Mouse (Mus musculus) heart, postnatal 36 days (tissue): ENCODE data around the gene AU018091. TPM values are rescaled to one million over a fixed set of nuclear protein-coding genes. Genes with fewer than 3 reads are reported as not detected.
"Not testable (repeated sequence)": the region's sequence is repeated elsewhere in the genome, so short reads cannot be mapped to it uniquely, and the experiment has no call there.

Experiments used
- DNase-seq, 2 experiments: peaks; one replicate each; pipeline ENCODE4 v3.0.0; 2021 to 2022
- intact Hi-C: fragments of 180-260 bp; cut with DNase I; formaldehyde crosslinking; loops from one replicate; pipeline ENCODE4 v1.15.1; 2025
- total RNA-seq, 2 experiments: library from RNA; stranded (reverse); gene quantifications; 2 replicates each; pipeline ENCODE4 v1.2.3; 2021

AU018091 gene
- not detected for total RNA-seq

DNA sequence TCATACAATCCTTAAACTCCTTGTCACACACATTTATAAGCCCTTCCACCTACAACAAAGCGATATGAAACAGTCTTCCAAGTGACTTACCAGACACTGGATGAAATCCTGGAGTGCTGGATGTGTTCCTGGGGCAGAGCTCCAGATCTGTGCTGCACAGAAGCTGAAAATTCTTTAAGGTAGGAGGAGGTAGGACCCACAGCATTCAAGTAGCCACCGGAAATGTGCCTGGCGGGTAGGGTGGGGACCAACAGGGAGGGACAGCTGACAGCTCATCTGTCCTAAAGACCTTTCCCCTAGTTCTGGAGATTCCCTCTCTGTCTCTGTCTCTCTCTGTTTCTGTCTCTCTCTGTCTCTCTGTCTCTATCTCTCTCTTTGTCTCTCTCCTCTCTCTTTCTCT is at the start of gene AU018091:
Gene AU018091 (minus strand): TSS at position 279 of the 400 bp plus-strand sequence.
- no peak for DNase-seq
- intact Hi-C loops: no loop called here

DNA sequence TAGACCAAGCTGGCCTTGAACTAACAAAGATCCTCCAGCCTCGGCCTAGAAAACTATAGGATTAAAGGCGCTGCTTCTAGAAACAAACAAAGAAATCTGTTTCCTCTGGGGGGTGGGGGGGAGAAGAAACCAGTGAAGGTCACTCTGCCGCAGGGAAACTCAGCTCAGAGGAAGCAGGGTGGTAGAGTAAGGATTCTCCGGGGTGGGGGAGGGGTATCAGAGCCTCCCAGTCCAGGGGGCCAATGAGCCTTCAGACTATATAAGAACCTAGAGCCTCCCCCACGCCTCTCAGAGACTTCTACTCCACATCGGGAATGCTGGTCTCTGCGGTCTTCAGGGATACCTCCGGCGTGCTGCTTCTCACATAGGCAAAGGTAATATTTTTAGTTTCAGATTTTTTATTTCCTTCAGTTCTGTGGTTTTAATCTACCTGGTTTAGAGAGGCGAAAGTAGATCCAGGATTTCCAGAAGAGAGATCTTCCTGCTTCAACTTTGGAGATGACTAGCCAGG is 48.6 kb upstream of the AU018091 start:
- DNase-seq: no peak
- intact Hi-C loops: no loop called here

DNA sequence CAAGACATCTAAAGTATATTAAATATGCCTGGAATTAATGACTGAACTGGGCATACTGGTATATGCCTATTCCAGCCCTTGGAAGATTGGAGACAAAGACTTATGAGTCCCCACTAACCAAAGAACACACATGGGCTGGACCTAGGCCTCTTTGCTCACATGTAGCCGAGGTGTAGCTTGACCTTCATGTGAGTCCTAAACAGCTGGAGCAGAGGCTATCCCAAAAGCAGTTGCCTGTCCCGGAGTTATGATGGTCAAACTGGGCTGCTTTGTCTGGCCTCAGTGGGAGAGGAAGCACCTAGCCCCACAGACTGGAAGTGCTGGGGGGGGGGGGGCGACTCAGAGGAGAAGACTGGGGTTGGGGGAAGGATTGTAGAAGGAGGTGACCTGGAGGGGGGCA is 47.3 kb upstream of the AU018091 start:
- no peak for DNase-seq
- intact Hi-C loops: no loop called here

DNA sequence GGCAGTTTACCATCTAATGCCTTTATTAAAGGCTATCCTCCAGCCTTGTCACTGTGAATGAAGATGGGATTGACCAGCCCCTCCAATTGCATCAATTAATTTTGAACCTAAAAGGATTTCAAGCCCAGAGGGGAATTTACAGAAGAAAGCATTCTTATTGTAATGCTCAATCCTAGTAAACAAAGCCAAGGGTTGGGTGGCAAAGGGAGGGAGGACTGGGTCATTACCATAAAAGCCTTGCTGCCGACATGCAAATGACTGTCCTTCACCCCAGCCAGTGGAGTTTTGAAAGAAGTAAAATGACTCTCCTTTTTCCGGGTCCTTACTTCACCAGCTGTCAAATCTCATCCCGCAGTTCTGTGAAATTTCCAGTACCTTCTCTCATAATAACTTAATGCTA is 44.6 kb upstream of the AU018091 start:
- intact Hi-C loops: no loop called here
- no peak for DNase-seq

DNA sequence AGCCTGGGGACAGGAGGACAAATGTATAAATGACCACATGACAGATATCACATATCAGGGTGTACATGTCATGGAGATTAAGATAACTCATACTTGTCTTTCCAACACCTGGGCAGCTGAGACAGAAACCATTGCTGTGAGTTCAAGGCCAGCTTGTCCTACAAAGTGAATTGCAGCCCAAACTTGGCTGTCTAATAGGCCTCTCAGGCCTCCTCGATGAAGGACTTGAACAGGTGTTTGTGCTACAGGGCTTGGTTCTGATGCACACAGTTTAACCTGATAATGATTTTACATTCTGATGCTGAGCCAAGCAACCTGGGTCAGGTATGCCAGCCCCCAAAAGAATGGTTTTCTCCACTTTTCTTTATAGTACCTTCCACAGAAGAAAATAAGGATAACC is 44.2 kb upstream of the AU018091 start:
- intact Hi-C loops: no loop called here
- no peak for DNase-seq

DNA sequence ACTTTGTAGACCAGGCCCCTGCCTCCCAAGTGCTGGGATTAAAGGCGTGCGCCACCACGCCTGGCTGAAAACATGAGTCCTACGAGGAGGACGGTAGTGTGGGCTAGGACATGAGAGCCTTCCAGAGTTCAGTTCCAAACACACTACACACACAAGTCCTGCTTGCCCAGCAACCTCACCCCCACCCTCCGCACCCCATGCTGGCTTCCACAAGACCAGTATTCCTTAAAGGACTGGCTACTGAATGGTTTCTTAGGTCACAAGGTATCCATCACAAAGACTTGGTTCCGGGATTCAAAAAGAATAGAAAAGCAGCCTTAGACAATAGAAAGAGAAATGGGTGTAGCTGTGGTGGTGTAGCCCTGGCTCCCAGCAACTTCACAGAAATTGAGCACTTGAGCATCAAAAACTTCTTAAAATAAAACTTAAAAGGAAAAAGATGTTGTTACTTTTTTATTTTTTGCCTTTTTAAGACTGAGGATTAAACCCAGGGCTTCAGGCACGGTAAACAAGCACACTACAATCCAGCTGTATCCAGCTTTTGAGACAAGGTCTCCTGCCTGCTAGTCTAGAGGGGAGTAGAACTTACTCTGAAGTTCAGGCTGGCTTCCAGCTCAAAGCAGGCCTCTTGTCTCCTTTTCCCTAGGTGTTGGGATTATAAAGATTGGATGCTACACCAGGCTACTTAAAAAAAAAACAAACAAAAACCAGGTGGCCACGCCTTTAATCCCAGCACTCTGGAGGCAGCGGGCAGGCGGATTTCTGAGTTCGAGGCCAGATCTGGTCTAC is 43.2 kb upstream of the AU018091 start:
- no peak for DNase-seq
- intact Hi-C loops: no loop called here

DNA sequence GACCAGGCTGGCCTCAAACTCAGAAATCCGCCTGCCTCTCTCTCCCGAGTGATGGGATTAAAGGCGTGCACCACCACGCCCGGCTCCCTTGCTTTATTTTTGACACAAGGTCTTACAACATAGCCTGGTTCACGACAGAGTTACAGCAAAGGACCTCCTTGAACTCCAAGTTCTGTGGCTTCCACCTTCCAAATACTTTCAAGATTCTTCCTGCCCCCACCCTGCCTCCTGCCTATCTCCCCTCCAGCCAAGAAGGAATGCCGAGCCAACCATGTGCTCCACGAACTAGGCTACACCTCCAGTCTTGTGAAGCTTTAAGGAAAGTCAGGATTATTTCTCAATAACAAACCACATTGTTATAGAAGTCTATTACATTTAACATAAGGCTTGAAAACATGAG is 42.5 kb upstream of the AU018091 start:
- intact Hi-C loops: no loop called here
- no peak for DNase-seq

DNA sequence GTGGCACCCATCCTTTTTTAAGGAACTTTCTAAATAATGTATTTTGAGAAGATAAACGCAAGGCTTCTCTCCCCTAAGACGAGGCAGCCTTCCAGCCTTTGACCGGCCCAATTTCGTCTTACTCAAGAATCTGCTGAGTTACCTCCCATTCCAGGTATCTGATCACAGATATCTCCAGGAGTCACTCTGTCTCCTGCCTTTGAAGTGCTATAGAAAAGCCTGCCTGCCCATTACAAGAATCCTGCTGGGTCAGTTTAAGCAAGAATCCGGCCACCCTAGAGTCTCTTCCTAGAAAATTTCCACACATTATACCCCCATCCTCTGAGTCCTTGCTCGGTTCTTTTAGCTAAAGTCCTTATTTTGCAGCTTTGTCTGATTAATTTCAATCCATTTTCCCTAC is 41.6 kb upstream of the AU018091 start:
- intact Hi-C loops: no loop called here
- DNase-seq: no peak

DNA sequence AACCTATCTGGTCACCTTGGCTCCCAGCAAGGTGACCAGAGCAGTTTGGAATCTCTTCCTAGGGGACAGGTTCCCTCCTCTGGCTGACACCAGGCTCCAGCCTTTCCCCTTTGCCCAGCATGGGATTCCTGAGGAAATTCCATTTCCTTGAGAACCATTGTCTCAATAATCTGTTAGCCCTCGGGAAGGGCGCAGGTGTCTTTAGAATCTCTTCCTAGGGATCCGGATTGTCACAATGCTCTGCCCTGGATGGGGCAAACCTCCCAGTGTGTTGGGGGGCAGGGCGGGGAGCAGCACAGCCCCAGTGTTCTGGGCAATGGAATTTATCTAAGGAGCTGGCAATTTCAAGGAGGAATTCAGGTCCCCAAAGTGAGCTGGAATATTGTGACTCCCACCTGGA is 37.5 kb upstream of the AU018091 start:
- DNase-seq: no peak
- intact Hi-C loops: no loop called here

DNA sequence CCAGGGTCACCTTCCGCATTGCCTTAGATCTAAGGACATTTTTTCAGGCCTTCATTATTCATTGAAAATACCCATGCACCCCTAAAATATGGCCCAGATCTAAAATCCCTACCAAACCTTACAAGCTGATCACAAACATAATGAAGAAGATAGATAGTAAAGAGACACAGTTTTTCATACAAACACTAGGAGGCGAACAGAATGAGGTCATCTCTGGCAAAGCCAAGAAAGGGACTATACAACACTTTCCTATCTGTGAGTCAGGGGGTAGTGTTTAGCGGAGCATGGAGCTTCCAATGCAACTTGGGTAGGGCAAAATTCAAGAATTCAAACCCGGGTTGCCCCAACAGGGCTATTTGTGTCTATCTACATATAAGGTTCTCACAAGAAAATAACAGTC is 35.6 kb upstream of the AU018091 start:
- intact Hi-C loops: no loop called here
- DNase-seq: no peak

DNA sequence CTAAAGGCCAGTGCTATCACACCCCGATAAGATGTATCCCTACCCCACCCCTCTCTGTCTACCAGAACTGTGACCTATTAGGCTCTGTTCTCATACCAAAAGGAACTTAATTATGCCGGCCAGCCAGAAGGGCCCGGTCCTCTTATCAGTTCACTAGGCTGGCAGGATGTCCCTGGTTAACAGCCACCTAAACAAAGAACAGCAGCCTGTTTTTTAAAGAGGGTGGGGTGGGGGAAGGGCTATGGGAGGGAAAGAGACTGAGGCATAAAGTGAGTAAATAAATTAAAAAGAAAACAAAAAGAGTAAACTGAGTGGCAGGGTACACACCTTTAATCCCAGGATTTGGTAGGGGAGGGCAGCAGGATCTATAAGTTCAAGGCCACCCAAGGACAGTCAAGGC is 34.9 kb upstream of the AU018091 start:
- intact Hi-C loops: no loop called here
- no peak for DNase-seq

DNA sequence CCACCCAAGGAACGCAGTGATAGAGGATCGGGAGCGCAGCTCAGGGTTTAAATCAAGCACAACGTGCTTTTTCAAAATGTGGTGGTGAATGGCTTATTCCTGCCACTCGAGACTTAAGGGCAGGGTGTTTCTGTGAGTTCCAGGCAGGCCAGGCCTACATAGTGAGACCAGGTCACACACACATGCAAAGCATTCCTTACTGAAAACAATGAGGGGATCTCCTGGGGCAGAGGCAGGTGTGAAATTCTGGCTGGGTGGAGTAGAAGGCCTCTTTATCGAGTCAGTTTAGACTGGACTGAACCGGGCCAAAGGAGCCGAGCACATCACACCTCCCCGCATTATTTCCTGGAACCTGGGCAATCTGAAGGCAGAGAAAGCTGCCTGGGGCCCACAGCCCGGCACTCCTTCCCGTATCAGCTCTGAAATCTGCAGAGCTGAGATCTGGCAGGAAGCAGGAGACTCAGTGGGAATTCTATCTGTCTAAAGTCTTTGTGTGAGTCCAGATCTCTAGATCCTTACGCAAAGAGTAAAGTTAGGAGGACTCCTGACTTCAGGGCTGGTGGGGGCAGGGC is 32.2 kb upstream of the AU018091 start:
- DNase-seq: no peak
- intact Hi-C loops: no loop called here

DNA sequence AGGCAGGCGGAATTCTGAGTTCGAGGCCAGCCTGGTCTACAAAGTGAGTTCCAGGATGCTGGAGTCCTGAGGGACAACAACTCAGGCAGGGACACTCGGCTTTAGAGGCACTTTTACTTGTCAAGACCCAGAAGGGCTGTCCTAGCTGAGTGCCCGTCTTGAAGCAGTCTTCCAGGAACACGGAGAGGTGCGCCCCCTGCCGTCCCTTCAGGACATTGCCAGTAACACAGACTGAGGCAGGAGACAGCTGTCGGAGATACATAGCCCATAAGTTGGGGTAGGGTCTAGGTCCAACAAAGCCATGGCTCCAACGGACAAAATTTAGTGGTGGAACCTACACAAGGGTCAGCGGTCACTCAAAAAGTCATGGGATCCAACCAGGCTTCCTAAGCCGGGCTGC is 29.9 kb upstream of the AU018091 start:
- no peak for DNase-seq
- intact Hi-C loops: no loop called here

DNA sequence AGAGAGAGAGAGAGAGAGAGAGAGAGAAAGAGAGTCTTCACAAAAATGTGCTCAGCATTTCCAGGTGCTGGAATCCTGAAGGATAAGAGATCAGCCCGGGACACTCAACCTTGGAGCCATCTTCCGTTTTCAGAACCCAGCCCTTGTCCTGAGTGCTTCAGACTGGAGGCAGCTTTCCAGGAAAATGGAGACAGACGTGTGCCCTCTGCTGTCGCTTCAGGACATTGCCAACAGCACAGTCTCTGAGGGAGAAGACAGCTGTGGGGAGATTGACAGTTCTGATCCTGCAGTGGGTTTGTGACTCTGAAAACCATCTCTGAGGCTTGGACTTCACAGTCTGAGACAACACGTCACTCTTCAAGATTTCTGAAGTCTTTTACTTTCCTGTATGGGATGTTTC is 26.8 kb upstream of the AU018091 start:
- no peak for DNase-seq
- intact Hi-C loops: no loop called here

DNA sequence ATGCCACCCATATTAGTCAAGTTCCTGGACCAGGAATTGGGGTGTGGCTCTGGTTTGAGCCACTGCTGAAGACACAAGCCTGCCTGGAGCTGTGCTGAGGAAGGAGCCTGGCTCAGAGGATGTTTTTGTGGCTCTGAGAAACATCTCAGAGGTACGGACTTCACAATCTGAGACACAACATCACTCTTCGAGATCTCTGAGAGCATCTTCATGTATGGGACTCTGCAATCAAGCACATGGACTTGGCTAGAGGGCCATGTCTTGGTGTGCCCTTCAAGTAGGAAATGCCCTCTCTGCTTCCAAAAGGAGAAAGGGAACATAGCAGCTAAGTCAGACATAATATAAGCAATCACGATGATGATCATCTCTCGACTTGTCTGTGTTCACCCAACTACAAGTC is 25.5 kb upstream of the AU018091 start:
- no peak for DNase-seq
- intact Hi-C loops: no loop called here

DNA sequence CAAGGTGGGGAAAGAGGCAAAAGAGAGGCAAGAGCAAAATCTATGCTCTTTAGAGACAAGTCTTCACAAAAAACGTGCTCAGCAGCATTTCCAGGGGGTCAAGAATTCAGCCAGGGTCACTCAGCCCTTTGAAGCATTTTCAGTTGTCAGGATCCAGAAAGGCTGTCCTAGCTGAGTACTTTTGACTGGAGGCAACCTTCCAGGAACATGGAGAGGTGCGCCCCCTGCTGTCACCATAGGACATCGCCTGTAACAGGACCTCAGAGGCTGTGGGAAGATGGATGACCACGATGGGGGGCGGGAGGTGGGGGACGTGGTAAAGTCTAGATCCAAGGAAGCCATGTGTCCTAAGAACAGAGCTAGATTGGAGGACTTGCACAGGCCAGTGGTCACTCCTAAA is 24.9 kb upstream of the AU018091 start:
- intact Hi-C loops: no loop called here
- DNase-seq: peak; percentile 10 to 51

DNA sequence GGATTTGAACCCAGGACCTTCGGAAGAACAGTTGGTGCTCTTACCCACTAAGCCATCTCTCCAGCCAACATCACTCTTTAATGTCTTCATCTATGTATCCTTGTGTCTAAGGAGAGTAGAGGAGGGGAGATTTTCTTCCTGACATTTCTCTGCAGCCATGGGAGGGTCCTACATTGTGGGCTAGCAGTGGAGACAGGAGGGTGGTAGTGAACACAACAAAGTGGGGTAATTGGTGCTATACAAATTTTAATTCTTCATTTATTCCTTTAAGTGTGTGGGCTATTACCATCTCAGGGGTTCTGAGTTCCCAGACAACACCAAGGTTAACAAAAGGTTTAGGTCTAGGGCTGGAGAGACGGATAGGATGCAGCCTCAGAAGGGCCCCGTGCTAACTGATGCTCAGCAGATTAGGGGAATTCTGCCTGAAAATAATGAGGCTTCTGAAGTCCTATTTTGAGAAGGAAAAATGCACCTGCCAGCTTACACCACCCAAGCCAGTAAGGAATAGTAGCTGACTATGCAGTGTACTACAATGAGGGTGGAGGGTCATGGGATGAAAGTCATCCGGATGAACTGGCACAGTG is 24.1 kb upstream of the AU018091 start:
- DNase-seq: no peak
- intact Hi-C loops: no loop called here

DNA sequence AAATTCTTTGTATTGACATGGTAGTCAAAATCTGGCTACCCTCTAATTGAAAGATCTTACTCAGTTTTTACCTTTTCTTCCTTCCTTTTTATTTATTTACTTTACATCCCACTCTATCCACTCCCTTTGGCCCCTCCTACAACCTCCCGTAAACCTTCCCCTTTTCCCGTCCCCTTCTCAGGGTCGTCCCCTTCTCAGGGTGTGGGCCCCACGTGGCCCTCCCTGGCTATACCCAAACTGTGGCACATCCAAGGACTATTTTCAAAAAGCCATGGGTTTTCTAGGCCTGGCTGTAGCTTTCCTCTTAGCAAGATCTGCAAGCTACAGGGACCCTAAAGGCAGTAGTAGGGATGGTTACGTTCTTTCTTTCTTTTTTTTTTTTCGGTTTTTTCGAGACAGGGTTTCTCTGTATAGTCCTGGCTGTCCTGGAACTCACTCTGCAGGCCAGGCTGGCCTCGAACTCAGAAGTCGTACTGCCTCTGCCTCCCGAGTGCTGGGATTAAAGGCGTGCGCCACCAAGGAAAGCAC is 23.0 kb upstream of the AU018091 start:
- DNase-seq: no peak
- intact Hi-C loops: no loop called here

DNA sequence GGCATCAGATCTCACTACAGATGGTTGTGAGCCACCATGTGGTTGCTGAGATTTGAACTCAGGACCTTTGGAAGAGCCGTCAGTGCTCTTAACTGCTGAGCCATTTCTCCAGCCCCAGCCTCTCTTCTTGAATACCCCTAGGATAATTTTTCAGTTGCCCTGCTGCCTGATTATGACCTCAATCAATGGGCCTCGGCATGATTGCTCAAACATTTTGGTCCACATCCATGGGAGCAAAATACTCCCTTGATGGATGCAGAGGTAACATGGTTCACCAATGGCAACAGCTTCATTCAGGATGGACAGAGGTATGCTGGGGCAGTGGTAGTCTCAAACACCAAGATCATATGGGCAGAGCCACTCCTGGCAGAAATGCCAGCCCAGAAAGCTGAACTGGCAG is 17.7 kb upstream of the AU018091 start:
- DNase-seq, intact Hi-C loops: not testable (repeated sequence)

DNA sequence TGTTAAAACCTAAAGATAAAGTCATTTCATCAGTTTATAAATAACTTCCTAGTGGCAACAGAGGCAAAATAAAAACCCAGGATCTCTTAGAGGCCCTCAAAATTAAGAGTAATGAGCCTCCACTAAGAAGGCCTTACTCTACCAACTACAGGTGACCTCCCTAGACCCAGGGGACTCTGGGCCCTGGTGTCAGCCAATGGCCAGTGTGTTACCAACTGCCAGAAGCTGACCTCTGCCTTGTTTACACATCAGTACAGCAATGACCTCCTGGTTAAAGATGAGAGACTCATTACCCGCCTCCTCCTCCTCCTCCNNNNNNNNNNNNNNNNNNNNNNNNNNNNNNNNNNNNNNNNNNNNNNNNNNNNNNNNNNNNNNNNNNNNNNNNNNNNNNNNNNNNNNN is 17.1 kb upstream of the AU018091 start:
- DNase-seq: no peak
- intact Hi-C loops: no loop called here

DNA sequence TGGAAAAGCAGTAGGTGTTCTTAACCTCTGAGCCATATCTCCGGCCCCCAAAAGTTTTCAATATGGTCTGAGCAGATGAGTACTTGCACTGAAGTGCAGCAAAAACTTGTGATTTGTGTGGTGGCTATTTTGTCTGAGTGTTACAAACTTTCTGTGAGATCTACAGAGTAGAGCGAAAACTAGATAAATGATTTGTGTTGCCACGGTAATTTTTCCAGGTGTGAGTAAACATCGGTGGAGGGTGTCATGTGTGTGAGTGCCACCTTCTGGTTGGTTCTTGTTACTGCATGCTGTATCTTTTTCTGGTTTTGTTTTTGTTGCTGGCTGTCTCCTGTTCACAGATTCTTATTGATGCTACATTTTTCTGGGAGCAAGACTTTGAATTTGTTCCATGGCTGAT is 15.4 kb upstream of the AU018091 start:
- DNase-seq: no peak
- intact Hi-C loops: no loop called here

DNA sequence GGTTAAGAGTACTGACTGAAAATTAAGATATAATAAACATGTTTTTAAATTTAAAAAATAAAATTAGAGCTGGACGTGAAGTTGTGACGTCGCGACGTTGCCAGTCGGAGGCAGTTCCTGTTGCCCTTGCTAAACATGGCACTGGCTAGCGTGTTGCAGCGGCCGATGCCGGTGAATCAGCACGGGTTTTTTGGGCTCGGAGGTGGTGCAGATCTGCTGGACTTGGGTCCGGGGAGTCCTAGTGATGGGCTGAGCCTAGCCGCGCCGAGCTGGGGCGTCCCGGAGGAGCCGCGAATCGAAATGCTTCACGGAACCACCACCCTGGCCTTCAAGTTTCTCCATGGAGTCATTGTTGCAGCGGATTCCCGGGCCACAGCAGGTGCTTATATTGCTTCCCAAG is 12.0 kb upstream of the AU018091 start:
- DNase-seq, intact Hi-C loops: not testable (repeated sequence)
